Mouse (Mus musculus): Measurements from ENCODE around the gene Zfp853.

- TF ChIP-seq POLR2A (IDR thresholded peaks at IDR 0.05; ENCODE audit: borderline replicate concordance, low read depth, low read length), result no peak
- TF ChIP-seq CTCF (IDR thresholded peaks at IDR 0.05; ENCODE audit: low read depth, low read length), result no peak
Measured at GRCm38 (mm10) chr5:143252039-143252438, 41.4 kb downstream of the Zfp853 start.

All from bone marrow macrophage, adult 2 months (primary cell).